Mouse (Mus musculus): ENCODE results near the gene Proser3. TPM values are rescaled to one million over a fixed set of nuclear protein-coding genes. Genes with fewer than 3 reads are reported as not detected.

The Proser3 gene
- polyA plus RNA-seq, 1 experiment from 2014 or later, result 11.0 TPM

DNA sequence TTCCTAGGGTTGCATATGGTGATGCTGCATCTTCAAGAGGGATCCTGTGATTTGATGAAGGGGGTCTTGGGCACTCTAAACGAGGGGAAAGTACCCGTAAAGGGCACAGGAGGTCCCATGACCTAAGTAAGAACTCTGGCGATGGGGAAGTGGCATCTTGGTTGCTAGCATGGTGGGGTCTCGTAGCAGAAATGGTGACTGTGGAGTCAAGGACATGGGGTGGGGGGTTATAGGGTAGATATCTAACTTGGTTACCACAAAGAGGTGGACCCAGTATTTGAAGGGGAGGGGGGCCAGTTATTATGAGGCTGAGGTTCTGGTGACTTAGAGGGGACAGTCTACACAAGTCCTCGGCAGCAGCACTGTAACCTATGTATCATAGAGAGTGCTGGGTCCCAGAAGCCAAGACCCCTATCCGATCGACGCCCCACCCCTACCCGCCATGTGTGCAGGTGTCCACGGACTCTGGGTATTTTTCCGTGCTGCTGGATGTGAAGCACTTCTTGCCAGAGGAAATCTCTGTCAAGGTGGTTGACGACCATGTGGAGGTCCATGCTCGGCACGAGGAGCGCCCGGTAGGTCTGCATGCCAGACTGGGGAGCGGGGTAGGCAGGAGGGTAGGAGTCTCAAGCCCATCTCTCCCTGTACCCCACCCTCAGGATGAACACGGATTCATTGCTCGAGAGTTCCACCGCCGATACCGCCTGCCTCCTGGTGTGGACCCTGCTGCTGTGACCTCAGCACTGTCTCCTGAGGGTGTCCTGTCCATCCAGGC is 1.9 kb upstream of the Proser3 start:
- peak overlapping the region; percentile 74 for H3K4me2 ChIP-seq (replicated peaks)
- no peak overlapping the region for H3K4me3 ChIP-seq (replicated peaks; ENCODE audit: low read length)
- WGBS, result 87% methylated on average over 22 of the region's 22 CpGs
- no peak for DNase-seq (ENCODE audit: low spot score)
- peaks cover 8% of the 10 kb centered on the region; the same call in 1 of the 2 replicates for H3K27me3 ChIP-seq (ENCODE audit: control insufficient read depth, insufficient read depth, low read length)
- H3K27ac ChIP-seq, result no peak overlapping the region
- no peaks in the 10 kb centered on the region for H3K9me3 ChIP-seq (ENCODE audit: control insufficient read depth, low read length)
- H3K9ac ChIP-seq, result no peak overlapping the region
- H3K36me3 ChIP-seq (replicated peaks; ENCODE audit: control insufficient read depth, insufficient read depth), result peaks cover 30% of the 10 kb centered on the region
- no peak for ATAC-seq (ENCODE audit: low FRiP score)
- H3K4me1 ChIP-seq (replicated peaks; ENCODE audit: control insufficient read depth, insufficient read depth, low read length), result peaks cover 23% of the 10 kb centered on the region

DNA sequence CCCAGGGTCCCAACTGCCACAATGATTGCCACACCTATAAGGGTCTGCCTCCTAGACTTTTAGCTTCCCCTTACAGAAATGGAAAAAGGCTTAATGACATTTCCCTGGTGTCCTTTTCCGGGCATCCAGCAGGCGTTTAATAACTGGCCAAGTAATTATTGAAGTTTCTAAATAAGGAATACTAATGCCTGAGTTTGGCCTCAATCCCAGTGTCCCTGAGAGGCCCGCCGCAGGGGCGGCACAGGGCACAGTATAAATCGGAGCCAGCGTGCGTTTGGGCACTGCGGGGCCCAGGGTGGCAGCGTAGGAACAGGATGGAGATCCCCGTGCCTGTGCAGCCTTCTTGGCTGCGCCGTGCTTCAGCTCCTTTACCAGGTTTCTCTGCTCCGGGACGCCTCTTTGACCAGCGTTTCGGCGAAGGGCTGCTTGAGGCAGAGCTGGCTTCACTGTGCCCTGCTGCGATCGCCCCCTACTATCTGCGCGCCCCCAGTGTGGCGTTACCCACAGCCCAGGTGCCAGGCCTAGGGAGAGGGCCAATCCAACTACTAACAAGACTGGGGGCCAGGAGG is 1.0 kb upstream of the Proser3 start:
- 7% methylated on average over 23 of the region's 23 CpGs for WGBS
- Histone ChIP-seq H3K4me3 (replicated peaks; ENCODE audit: low read length) (peak overlapping the region; percentile 54), H3K27ac (peak overlapping the region; percentile 61; the same call in 1 of the 2 replicates), H3K36me3 (replicated peaks; ENCODE audit: control insufficient read depth, insufficient read depth) (peaks cover 36% of the 10 kb centered on the region), H3K4me2 (replicated peaks) (peak overlapping the region; percentile 74), H3K9ac (peak overlapping the region; percentile 50; the same call in 1 of the 2 replicates), H3K4me1 (replicated peaks; ENCODE audit: control insufficient read depth, insufficient read depth, low read length) (peaks cover 14% of the 10 kb centered on the region), H3K27me3 (ENCODE audit: control insufficient read depth, insufficient read depth, low read length) (peaks cover 8% of the 10 kb centered on the region; the same call in 1 of the 2 replicates), H3K9me3 (ENCODE audit: control insufficient read depth, low read length) (no peaks in the 10 kb centered on the region)
- DNase-seq (ENCODE audit: low spot score) (no peak), ATAC-seq (ENCODE audit: low FRiP score) (no peak)

GRCm38 (mm10) chr7:30551445-30552101 is 526 bp downstream of the Proser3 start:
- Histone ChIP-seq H3K27ac (peak overlapping the region; percentile 91), H3K36me3 (replicated peaks; ENCODE audit: control insufficient read depth, insufficient read depth) (peaks cover 34% of the 10 kb centered on the region), H3K9ac (peak overlapping the region; percentile 58), H3K4me2 (replicated peaks) (peak overlapping the region; percentile 74), H3K9me3 (ENCODE audit: control insufficient read depth, low read length) (no peaks in the 10 kb centered on the region), H3K4me3 (replicated peaks; ENCODE audit: low read length) (peak overlapping the region; percentile 54), H3K27me3 (ENCODE audit: control insufficient read depth, insufficient read depth, low read length) (peaks cover 8% of the 10 kb centered on the region; the same call in 1 of the 2 replicates), H3K4me1 (replicated peaks; ENCODE audit: control insufficient read depth, insufficient read depth, low read length) (peaks cover 13% of the 10 kb centered on the region)
- ATAC-seq (ENCODE audit: low FRiP score), result peak; percentile 58
- peak; percentile 82 for DNase-seq (ENCODE audit: low spot score)
- 4% methylated on average over 10 of the region's 10 CpGs for WGBS

GRCm38 (mm10) chr7:30550603-30551002 is 1.5 kb downstream of the Proser3 start:
- no peak for DNase-seq (ENCODE audit: low spot score)
- Histone ChIP-seq H3K4me3 (replicated peaks; ENCODE audit: low read length) (no peak overlapping the region), H3K9me3 (ENCODE audit: control insufficient read depth, low read length) (no peaks in the 10 kb centered on the region), H3K36me3 (replicated peaks; ENCODE audit: control insufficient read depth, insufficient read depth) (peaks cover 33% of the 10 kb centered on the region), H3K27ac (no peak overlapping the region), H3K4me1 (replicated peaks; ENCODE audit: control insufficient read depth, insufficient read depth, low read length) (peaks cover 13% of the 10 kb centered on the region), H3K9ac (no peak overlapping the region), H3K4me2 (replicated peaks) (no peak overlapping the region), H3K27me3 (ENCODE audit: control insufficient read depth, insufficient read depth, low read length) (peaks cover 8% of the 10 kb centered on the region; the same call in 1 of the 2 replicates)
- 96% methylated on average over 1 of the region's 1 CpGs for WGBS
- ATAC-seq (ENCODE audit: low FRiP score), result no peak

DNA sequence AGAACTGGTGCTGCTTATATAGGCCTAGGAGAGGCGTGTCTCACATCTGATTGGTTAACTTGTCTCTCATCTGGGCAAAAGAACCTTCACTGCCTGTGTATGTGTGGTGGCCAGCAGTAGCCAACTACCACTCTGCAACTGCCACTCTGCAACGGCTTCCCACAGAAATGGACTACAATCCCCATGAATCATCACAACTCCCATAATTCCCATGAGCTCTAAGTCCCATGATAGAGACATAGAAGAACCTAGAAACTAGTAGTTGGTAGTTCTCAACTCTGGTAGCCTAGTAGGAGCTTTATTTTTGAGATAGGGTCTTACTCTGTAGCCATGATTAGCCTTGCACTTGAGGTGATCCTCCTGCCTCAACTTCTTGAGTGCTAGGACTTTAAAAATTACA is 2.2 kb downstream of the Proser3 start:
- peaks cover 8% of the 10 kb centered on the region; the same call in 1 of the 2 replicates for H3K27me3 ChIP-seq (ENCODE audit: control insufficient read depth, insufficient read depth, low read length)
- WGBS, result 83% methylated on average over 2 of the region's 2 CpGs
- H3K27ac ChIP-seq, result no peak overlapping the region
- H3K9ac ChIP-seq, result no peak overlapping the region
- H3K4me1 ChIP-seq (replicated peaks; ENCODE audit: control insufficient read depth, insufficient read depth, low read length), result peaks cover 13% of the 10 kb centered on the region
- H3K4me3 ChIP-seq (replicated peaks; ENCODE audit: low read length), result no peak overlapping the region
- H3K4me2 ChIP-seq (replicated peaks), result no peak overlapping the region
- no peaks in the 10 kb centered on the region for H3K9me3 ChIP-seq (ENCODE audit: control insufficient read depth, low read length)
- ATAC-seq (ENCODE audit: low FRiP score) (no peak), DNase-seq (ENCODE audit: low spot score) (no peak)
- H3K36me3 ChIP-seq (replicated peaks; ENCODE audit: control insufficient read depth, insufficient read depth), result peaks cover 26% of the 10 kb centered on the region

DNA sequence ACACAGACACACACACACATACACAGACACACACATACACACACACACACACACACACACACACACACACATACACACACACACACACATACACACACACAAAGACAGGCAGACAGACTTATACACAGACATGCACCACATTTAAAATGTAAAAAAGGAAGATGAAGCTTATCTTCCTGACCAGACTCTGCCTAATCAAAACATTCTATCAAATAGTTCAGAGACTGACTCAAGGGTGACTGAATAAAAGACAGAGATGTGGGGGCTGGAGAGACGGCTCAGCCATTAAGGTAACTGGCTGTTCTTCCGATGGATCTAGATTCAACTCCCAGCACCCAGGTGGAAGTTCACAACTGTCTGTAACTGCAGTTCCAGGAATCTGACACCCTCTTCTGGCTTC is 7.8 kb downstream of the Proser3 start:
- 93% methylated on average over 2 of the region's 2 CpGs for WGBS
- Histone ChIP-seq H3K27ac (no peak overlapping the region), H3K4me2 (replicated peaks) (no peak overlapping the region), H3K36me3 (replicated peaks; ENCODE audit: control insufficient read depth, insufficient read depth) (peaks cover 41% of the 10 kb centered on the region), H3K9ac (no peak overlapping the region), H3K4me3 (replicated peaks; ENCODE audit: low read length) (no peak overlapping the region), H3K27me3 (ENCODE audit: control insufficient read depth, insufficient read depth, low read length) (no peaks in the 10 kb centered on the region), H3K9me3 (ENCODE audit: control insufficient read depth, low read length) (no peaks in the 10 kb centered on the region), H3K4me1 (replicated peaks; ENCODE audit: control insufficient read depth, insufficient read depth, low read length) (no peaks in the 10 kb centered on the region)
- DNase-seq (ENCODE audit: low spot score), result no peak
- no peak for ATAC-seq (ENCODE audit: low FRiP score)

DNA sequence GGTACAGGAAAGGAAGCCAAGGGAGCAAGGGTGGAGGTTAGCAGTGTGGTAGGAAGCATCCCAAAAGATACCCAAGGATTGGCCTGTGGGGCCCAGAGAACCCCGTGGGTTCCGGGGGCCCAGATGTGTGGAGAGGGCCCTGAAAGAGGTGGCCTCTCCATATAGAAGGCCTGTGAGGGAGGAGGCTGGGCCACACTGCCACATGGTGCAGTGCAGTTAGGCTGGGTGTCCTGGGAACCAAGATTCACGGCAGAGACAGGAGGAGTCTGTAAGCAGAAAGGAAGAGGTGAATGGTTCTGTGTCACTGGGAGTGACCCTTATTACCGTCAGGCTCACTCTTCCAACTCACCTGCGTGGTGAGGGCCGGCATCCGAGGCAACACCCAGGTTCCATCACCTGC is 11.5 kb downstream of the Proser3 start:
- peaks cover 23% of the 10 kb centered on the region; the same call in 1 of the 2 replicates for H3K36me3 ChIP-seq (replicated peaks; ENCODE audit: control insufficient read depth, insufficient read depth)
- no peak overlapping the region for H3K4me2 ChIP-seq (replicated peaks)
- no peak overlapping the region for H3K9ac ChIP-seq
- DNase-seq (ENCODE audit: low spot score) (no peak), ATAC-seq (ENCODE audit: low FRiP score) (no peak)
- no peak overlapping the region for H3K4me3 ChIP-seq (replicated peaks; ENCODE audit: low read length)
- no peak overlapping the region for H3K27ac ChIP-seq
- H3K27me3 ChIP-seq (ENCODE audit: control insufficient read depth, insufficient read depth, low read length), result no peaks in the 10 kb centered on the region
- 85% methylated on average over 7 of the region's 7 CpGs for WGBS
- H3K4me1 ChIP-seq (replicated peaks; ENCODE audit: control insufficient read depth, insufficient read depth, low read length), result peaks cover 4% of the 10 kb centered on the region
- no peaks in the 10 kb centered on the region for H3K9me3 ChIP-seq (ENCODE audit: control insufficient read depth, low read length)

DNA sequence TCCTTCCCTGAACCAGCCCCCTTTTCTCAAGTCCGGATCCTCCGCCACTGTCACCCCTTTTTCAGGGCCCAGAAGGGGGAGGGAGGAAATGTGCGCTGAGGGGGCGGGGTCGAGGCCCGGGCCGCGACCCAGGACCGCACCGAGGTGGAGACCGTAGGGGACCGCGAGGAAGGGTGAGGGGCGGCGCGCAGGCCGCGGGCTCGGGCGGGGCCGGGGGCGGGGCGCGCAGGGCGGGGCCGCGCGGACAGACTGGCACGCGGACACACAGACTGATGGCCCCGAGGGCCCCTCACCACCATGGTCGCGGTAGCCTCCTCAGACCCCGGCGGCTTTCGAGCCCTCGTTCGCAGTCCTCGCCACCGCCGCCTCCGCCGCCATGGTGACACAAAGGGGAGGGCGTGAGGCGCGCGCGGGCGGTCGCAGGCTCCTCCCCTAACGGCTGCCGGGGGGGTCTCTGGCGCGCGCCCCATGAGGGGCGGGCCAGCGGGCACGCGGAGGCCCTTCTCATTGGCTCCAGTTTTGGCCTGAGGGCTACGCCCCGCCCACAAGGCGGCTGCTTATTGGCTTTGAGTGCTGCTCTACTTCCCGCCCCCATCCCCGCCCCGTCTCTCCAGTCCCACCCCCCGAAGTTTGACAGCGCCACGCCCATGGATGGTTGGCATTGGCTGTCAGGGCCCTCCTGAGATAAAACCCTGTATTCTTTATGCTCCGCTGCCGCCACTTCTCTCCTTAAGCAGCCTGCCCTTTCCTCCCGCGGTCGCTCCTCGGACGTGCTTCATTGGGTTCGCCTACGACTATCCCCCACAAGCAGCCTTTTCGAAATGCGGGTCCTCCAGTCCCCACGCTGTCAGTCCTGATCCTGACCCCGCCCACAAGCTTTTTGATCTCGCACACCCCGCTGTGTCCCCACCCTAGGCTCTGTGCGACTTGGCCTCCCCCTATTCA is 17.2 kb downstream of the Proser3 start, which contains the start of gene Arhgap33:
Gene Arhgap33, minus strand, starts transcription at position 428 of the 945 bp plus-strand sequence.
- peak within 1 kb of the TSS; percentile 97 for H3K9ac ChIP-seq
- H3K36me3 ChIP-seq (replicated peaks; ENCODE audit: control insufficient read depth, insufficient read depth), result peaks cover 37% of the 10 kb centered on the region
- under 1% methylated on average over 67 of the region's 84 CpGs for WGBS
- peak within 1 kb of the TSS; percentile 69 for H3K4me2 ChIP-seq (replicated peaks)
- no peaks in the 10 kb centered on the region for H3K9me3 ChIP-seq (ENCODE audit: control insufficient read depth, low read length)
- no peaks in the 10 kb centered on the region for H3K27me3 ChIP-seq (ENCODE audit: control insufficient read depth, insufficient read depth, low read length)
- peak within 1 kb of the TSS; percentile 96 for H3K27ac ChIP-seq
- peak; percentile 98 for DNase-seq (ENCODE audit: low spot score)
- peak within 1 kb of the TSS; percentile 88 for H3K4me3 ChIP-seq (replicated peaks; ENCODE audit: low read length)
- ATAC-seq (ENCODE audit: low FRiP score), result peak; percentile 93
- peaks cover 36% of the 10 kb centered on the region for H3K4me1 ChIP-seq (replicated peaks; ENCODE audit: control insufficient read depth, insufficient read depth, low read length)
